Mouse (Mus musculus): ENCODE data around the gene Acan.

DNA sequence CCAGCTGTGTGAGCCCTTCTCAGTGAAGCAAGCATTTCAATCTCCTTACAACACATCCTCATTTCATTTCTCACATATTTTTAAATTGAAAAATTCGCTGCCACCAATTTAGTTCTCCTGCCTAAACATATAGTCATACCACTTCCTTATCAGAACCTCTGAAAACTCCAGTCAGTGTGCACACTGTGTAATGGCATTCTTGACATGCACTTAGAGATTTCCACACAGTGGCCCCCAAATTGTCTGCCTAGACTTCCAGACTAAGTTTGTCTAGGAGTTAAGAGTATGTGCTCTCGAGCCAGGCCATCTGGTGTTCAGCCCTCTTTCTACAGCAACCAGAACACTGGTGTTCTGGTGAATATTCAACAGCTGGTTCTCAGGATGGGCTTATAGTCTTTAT, 19.5 kb upstream of the Acan start:
- TF ChIP-seq POLR2A (IDR thresholded peaks at IDR 0.05; ENCODE audit: insufficient read length, low read depth) (no peak), MYOD1 (IDR thresholded peaks at IDR 0.05; ENCODE audit: control insufficient read depth in 1 of 3, insufficient read length in 2 of 3, low read depth in 2 of 3) (no peak), REST (IDR thresholded peaks at IDR 0.05; ENCODE audit: insufficient read depth, insufficient read length) (no peak), E2F4 (IDR thresholded peaks at IDR 0.05; ENCODE audit: insufficient read depth) (no peak)

Data from myocyte (in vitro differentiated cells).